Mouse (Mus musculus) lung, postnatal 0 days (tissue): ENCODE measurements around the gene Abhd6.

Source experiments
- CTCF ChIP-seq: IDR thresholded peaks from 2 replicates; pipeline ENCODE4 v1.5.1; 2016; ENCODE audit warnings: antibody characterized with exemption, mild to moderate bottlenecking
- EP300 ChIP-seq: IDR thresholded peaks from 2 replicates; pipeline ENCODE4 v1.6.1; 2016; ENCODE audit warnings: antibody characterized with exemption, mild to moderate bottlenecking, control low read depth

DNA sequence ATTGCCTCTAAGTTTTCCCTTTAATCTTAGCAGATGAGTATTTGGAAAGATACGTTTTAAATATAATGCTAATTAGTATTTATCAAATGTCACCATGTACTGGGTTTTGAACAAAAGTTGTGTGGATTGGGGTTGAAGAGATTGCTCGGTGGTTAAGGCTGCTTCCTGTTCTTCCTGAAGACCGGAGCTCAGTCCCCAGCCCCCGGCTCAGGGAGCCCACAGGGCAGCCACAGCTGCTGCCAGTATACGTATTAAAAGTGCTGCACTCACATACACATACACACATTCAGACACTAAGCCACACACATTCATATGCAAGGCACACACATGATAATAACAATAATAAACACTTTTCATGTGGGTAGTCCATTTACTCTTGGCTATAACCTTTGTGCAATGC is 35.4 kb downstream of the Abhd6 start:
- TF ChIP-seq CTCF: no peak
- TF ChIP-seq EP300: no peak
